Mouse (Mus musculus) intestine, postnatal 0 days (tissue): ENCODE data around the gene Gm49711. TPM values are rescaled to one million over a fixed set of nuclear protein-coding genes. Genes with fewer than 3 reads are reported as not detected.

Experiments
- ATAC-seq: fragments of 200-750 bp; cut with Nextera tagmentation; 2 replicates; pipeline ENCODE4 v1.8.0; 2017; ENCODE audit warnings: mild to moderate bottlenecking, moderate TSS enrichment, moderate library complexity
- H3K27ac ChIP-seq: fragments of 300-500 bp; sonication (generic); 2 replicates; pipeline ENCODE4 v1.5.1; 2014; ENCODE audit warnings: mild to moderate bottlenecking, low read depth, low read length, moderate library complexity
- H3K27me3 ChIP-seq: fragments of 300-500 bp; sonication (generic); replicated peaks from 2 replicates; pipeline ENCODE4 v1.6.1; 2014; ENCODE audit warnings: low read length, mixed read lengths; ENCODE audit not compliant: control insufficient read depth, insufficient read depth
- H3K36me3 ChIP-seq: fragments of 300-500 bp; sonication (generic); 2 replicates; pipeline ENCODE4 v1.6.1; 2014; ENCODE audit warnings: mild to moderate bottlenecking, moderate library complexity; ENCODE audit not compliant: control insufficient read depth, insufficient read depth
- H3K4me1 ChIP-seq: fragments of 300-500 bp; sonication (generic); replicated peaks from 2 replicates; pipeline ENCODE4 v1.6.1; 2014; ENCODE audit warnings: antibody characterized with exemption, low read length, mixed read lengths; ENCODE audit not compliant: control insufficient read depth, insufficient read depth
- H3K4me2 ChIP-seq: fragments of 300-500 bp; sonication (generic); replicated peaks from 2 replicates; pipeline ENCODE4 v1.6.1; 2014; ENCODE audit warnings: low read depth, mild to moderate bottlenecking, moderate library complexity
- H3K4me3 ChIP-seq: fragments of 300-500 bp; sonication (generic); 2 replicates; pipeline ENCODE4 v1.5.1; 2014; ENCODE audit warnings: low read depth, low read length
- H3K9ac ChIP-seq: fragments of 300-500 bp; sonication (generic); 2 replicates; pipeline ENCODE4 v1.6.1; 2014; ENCODE audit warnings: mild to moderate bottlenecking, low read depth, low read length
- H3K9me3 ChIP-seq: fragments of 300-500 bp; sonication (generic); 2 replicates; pipeline ENCODE4 v1.6.1; 2016; ENCODE audit warnings: mixed run types; ENCODE audit not compliant: control insufficient read depth
- CTCF ChIP-seq: sonication (generic); IDR thresholded peaks from 2 replicates; pipeline ENCODE4 v1.5.1; 2016; ENCODE audit warnings: low read depth, mild to moderate bottlenecking, control low read depth, antibody characterized with exemption, moderate library complexity
- WGBS: fragments of 180-500 bp; shearing (Covaris S2); extraction: QIAGEN DNeasy Blood & Tissue Kit; methylation state at CpG from one replicate; pipeline ENCODE4 v1.1.7; 2014; 5-methylcytosine and 5-hydroxymethylcytosine counted together
- polyA plus RNA-seq: library from polyadenylated mRNA; unstranded; fragments of >200 nt; fragmentation: Nextera tagmentation; extraction: Ambion mirVana; gene quantifications from 2 replicates; pipeline ENCODE4 v1.2.1, GENCODE M21; 2015

Gm49711 gene
- polyA plus RNA-seq, 1 experiment from 2014 or later: not detected

GRCm38 (mm10) chr16:92220754-92221153, 162.6 kb downstream of the Gm49711 start:
- no peak overlapping the region for H3K27ac ChIP-seq
- no peak overlapping the region for H3K4me2 ChIP-seq
- no peak for TF ChIP-seq CTCF
- H3K9ac ChIP-seq: no peak overlapping the region
- H3K4me1 ChIP-seq: no peaks in the 10 kb centered on the region
- 95% methylated on average over 11 of the region's 11 CpGs for WGBS
- H3K36me3 ChIP-seq: no peaks in the 10 kb centered on the region
- H3K4me3 ChIP-seq: no peak overlapping the region
- no peak for ATAC-seq
- no peaks in the 10 kb centered on the region for H3K27me3 ChIP-seq
- no peaks in the 10 kb centered on the region for H3K9me3 ChIP-seq

GRCm38 (mm10) chr16:92228332-92228919, 170.3 kb downstream of the Gm49711 start:
- Histone ChIP-seq H3K27ac (no peak overlapping the region), H3K27me3 (no peaks in the 10 kb centered on the region), H3K4me2 (no peak overlapping the region), H3K4me1 (no peaks in the 10 kb centered on the region), H3K4me3 (no peak overlapping the region), H3K9me3 (no peaks in the 10 kb centered on the region), H3K36me3 (no peaks in the 10 kb centered on the region), H3K9ac (no peak overlapping the region)
- WGBS: 60% methylated on average over 7 of the region's 7 CpGs
- no peak for TF ChIP-seq CTCF
- ATAC-seq: no peak

- no peak overlapping the region for H3K9ac ChIP-seq
- no peaks in the 10 kb centered on the region for H3K36me3 ChIP-seq
- H3K4me2 ChIP-seq: no peak overlapping the region
- no peak for TF ChIP-seq CTCF
- H3K27me3 ChIP-seq: no peaks in the 10 kb centered on the region
- no peak for ATAC-seq
- no peak overlapping the region for H3K4me3 ChIP-seq
- WGBS: 67% methylated on average over 6 of the region's 6 CpGs
- H3K4me1 ChIP-seq: 0 out of 2 replicates have a peak, but pooled peaks cover 5% of the 10 kb centered on the region
- no peak overlapping the region for H3K27ac ChIP-seq
- no peaks in the 10 kb centered on the region for H3K9me3 ChIP-seq
Observed at GRCm38 (mm10) chr16:92230476-92230931, 172.4 kb downstream of the Gm49711 start.

- H3K4me3 ChIP-seq: no peak overlapping the region
- WGBS: 14% methylated on average over 5 of the region's 5 CpGs
- ATAC-seq: peak; percentile 59
- no peaks in the 10 kb centered on the region for H3K36me3 ChIP-seq
- H3K4me2 ChIP-seq: peak overlapping the region; percentile 10; the same call in 1 of the 2 replicates
- H3K27me3 ChIP-seq: no peaks in the 10 kb centered on the region
- no peaks in the 10 kb centered on the region for H3K9me3 ChIP-seq
- H3K4me1 ChIP-seq: 0 out of 2 replicates have a peak, but pooled peaks cover 9% of the 10 kb centered on the region
- H3K27ac ChIP-seq: peak overlapping the region; percentile 64
- no peak for TF ChIP-seq CTCF
- H3K9ac ChIP-seq: no peak overlapping the region
Observed at GRCm38 (mm10) chr16:92234530-92234929, 176.4 kb downstream of the Gm49711 start.

GRCm38 (mm10) chr16:92235222-92235621, 177.1 kb downstream of the Gm49711 start:
- Histone ChIP-seq H3K36me3 (no peaks in the 10 kb centered on the region), H3K4me2 (peak overlapping the region; percentile 10; the same call in 1 of the 2 replicates), H3K27me3 (no peaks in the 10 kb centered on the region), H3K9me3 (no peaks in the 10 kb centered on the region), H3K4me1 (0 out of 2 replicates have a peak, but pooled peaks cover 9% of the 10 kb centered on the region), H3K4me3 (no peak overlapping the region), H3K27ac (peak overlapping the region; percentile 64), H3K9ac (no peak overlapping the region)
- peak; percentile 63; the same call in 1 of the 2 replicates for ATAC-seq
- WGBS: 34% methylated on average over 9 of the region's 9 CpGs
- no peak for TF ChIP-seq CTCF

Other genes with a start within 250 kb of the Gm49711 start
- 71.4 and 76.6 TPM in 2 replicates for gene Mrps6, start within 50 bp of the Gm49711 start, polyA plus RNA-seq
- gene Slc5a3, start within 50 bp of the Gm49711 start, polyA plus RNA-seq: 1.1 TPM in 2 replicates
- 0.09 TPM in 1 of 2 replicates, not detected in the other for gene Kcne2, start 234.1 kb downstream of the Gm49711 start, polyA plus RNA-seq
- gene Smim11, start 243.0 kb downstream of the Gm49711 start, polyA plus RNA-seq: 91.3 and 93.0 TPM in 2 replicates